In genomic region chr14:60398861-60399260, GRCm38 (mm10) we compare ENCODE assay signal across 13 mouse cellular contexts. TPM values are rescaled to one million over a fixed set of nuclear protein-coding genes. Genes with fewer than 3 reads are reported as not detected.
DNase-seq lines count a peak whose midpoint lies in the region; ATAC-seq lines count a peak whose summit lies in the region.
"Had no signal": no experiment of that assay in that cellular context is flagged by ENCODE, and none has a peak within 500 bp of the region (broad histone marks: within the 10 kb centered on the region; RNA-seq: fewer than 3 reads in every experiment).

No protein-coding gene starts in this region.

- H3K36me3 ChIP-seq in forebrain, embryonic 13.5 days (ENCODE audit: poor library complexity, severe bottlenecking): no peaks in the 10 kb centered on the region
- no peaks in the 10 kb centered on the region for H3K36me3 ChIP-seq in kidney, embryonic 16.5 days (ENCODE audit: insufficient read depth, low read length)
- no peaks in the 10 kb centered on the region for H3K36me3 ChIP-seq in heart, embryonic 10.5 days
- H3K36me3 ChIP-seq: intestine, embryonic 15.5 days had no signal

- no peak overlapping the region for H3K4me3 ChIP-seq in forebrain, embryonic 13.5 days
- H3K4me3 ChIP-seq in kidney, embryonic 16.5 days (ENCODE audit: low read length): no peak overlapping the region
- no peak overlapping the region for H3K4me3 ChIP-seq in heart, embryonic 10.5 days
- H3K4me3 ChIP-seq: intestine, embryonic 15.5 days had no signal

- 6% methylated on average over 7 of the region's 7 CpGs for WGBS in forebrain, embryonic 13.5 days
- WGBS in kidney, embryonic 16.5 days: 24% methylated on average over 7 of the region's 7 CpGs
- WGBS in heart, embryonic 10.5 days: 61% methylated on average over 7 of the region's 7 CpGs

- peak overlapping the region; percentile 44 for H3K27ac ChIP-seq in forebrain, embryonic 13.5 days
- no peak overlapping the region for H3K27ac ChIP-seq in kidney, embryonic 16.5 days (ENCODE audit: low read length)
- no peak overlapping the region for H3K27ac ChIP-seq in heart, embryonic 10.5 days
- H3K27ac ChIP-seq: intestine, embryonic 15.5 days had no signal

- intact Hi-C loops in left cerebral cortex, postnatal 14 days (cut with DNase I): no loop called here
- intact Hi-C loops in left cerebral cortex, postnatal 36 days (cut with DNase I): no loop called here

- H3K9ac ChIP-seq in forebrain, embryonic 13.5 days: no peak overlapping the region
- no peak overlapping the region for H3K9ac ChIP-seq in kidney, embryonic 16.5 days (replicated peaks; ENCODE audit: low read length)
- H3K9ac ChIP-seq: intestine, embryonic 15.5 days had no signal

- peaks cover 43% of the 10 kb centered on the region for H3K4me1 ChIP-seq in forebrain, embryonic 13.5 days
- H3K4me1 ChIP-seq in kidney, embryonic 16.5 days (ENCODE audit: insufficient read depth, low read length): no peaks in the 10 kb centered on the region
- H3K4me1 ChIP-seq in heart, embryonic 10.5 days: no peaks in the 10 kb centered on the region
- H3K4me1 ChIP-seq: intestine, embryonic 15.5 days had no signal

- no peaks in the 10 kb centered on the region for H3K27me3 ChIP-seq in forebrain, embryonic 13.5 days
- 0 out of 2 replicates have a peak, but pooled peaks cover 2% of the 10 kb centered on the region for H3K27me3 ChIP-seq in kidney, embryonic 16.5 days (ENCODE audit: insufficient read depth, low read length)
- H3K27me3 ChIP-seq in heart, embryonic 10.5 days (ENCODE audit: insufficient read depth, poor library complexity, severe bottlenecking): no peaks in the 10 kb centered on the region
- H3K27me3 ChIP-seq: CH12.LX; intestine, embryonic 15.5 days had no signal

- ATAC-seq in forebrain, embryonic 13.5 days: peak; percentile 61; the same call in 1 of the 2 replicates
- no peak for ATAC-seq in kidney, embryonic 16.5 days (ENCODE audit: low FRiP score, low TSS enrichment)
- ATAC-seq: intestine, embryonic 15.5 days had no signal

- no peaks in the 10 kb centered on the region for H3K9me3 ChIP-seq in forebrain, embryonic 13.5 days (replicated peaks)
- no peaks in the 10 kb centered on the region for H3K9me3 ChIP-seq in kidney, embryonic 16.5 days (ENCODE audit: low read length)
- H3K9me3 ChIP-seq in heart, embryonic 10.5 days: no peaks in the 10 kb centered on the region
- H3K9me3 ChIP-seq: intestine, embryonic 15.5 days had no signal

- peak overlapping the region; percentile 17 for H3K4me2 ChIP-seq in forebrain, embryonic 13.5 days
- H3K4me2 ChIP-seq in kidney, embryonic 16.5 days (replicated peaks; ENCODE audit: low read depth, low read length): no peak overlapping the region
- H3K4me2 ChIP-seq: intestine, embryonic 15.5 days had no signal

- peak; percentile 45 to 47 for DNase-seq in left cerebral cortex, postnatal 14 days (ENCODE audit: low spot score in 2 of 2)
- no peak for DNase-seq in left cerebral cortex, postnatal 36 days (ENCODE audit: low spot score in 2 of 2)
- peak; percentile 52 to 60 for DNase-seq in layer of hippocampus, postnatal 36 days
- peak; percentile 83 to 88 for DNase-seq in right cerebral cortex, postnatal 10 days (ENCODE audit: low spot score in 2 of 2)
- no peak for DNase-seq in lung, postnatal 36 days
- DNase-seq in heart, embryonic 10.5 days (ENCODE audit: low spot score): no peak
- DNase-seq: heart, adult 18-20 months; lung, adult 2 months; thymus, adult 18-20 months had no signal

RNA-seq across cellular contexts. Expression of gene Amer2, which starts 25.8 kb away (rescaled TPM):
- 10 to 100 TPM; 36.2 to 38.0 TPM for total RNA-seq in left cerebral cortex, postnatal 14 days (2021)
- 10 to 100 TPM; 36.7 to 42.5 TPM for total RNA-seq in left cerebral cortex, postnatal 36 days (2021)
- 24.4 and 31.0 TPM in 2 replicates for polyA plus RNA-seq in forebrain, embryonic 13.5 days (2015; fragmentation: Nextera tagmentation; extraction: Ambion mirVana)
- total RNA-seq in layer of hippocampus, postnatal 36 days (2021): 10 to 100 TPM; 50.8 to 51.0 TPM
- 1.7 and 1.8 TPM in 2 replicates for polyA plus RNA-seq in kidney, embryonic 16.5 days (2015; fragmentation: Nextera tagmentation; extraction: Ambion mirVana)
- 0.65 and 1.7 TPM in 2 replicates for polyA plus RNA-seq in heart, embryonic 10.5 days (2016; fragmentation: Nextera tagmentation; extraction: Ambion mirVana)
- total RNA-seq: CH12.LX; heart, adult 18-20 months had no signal

Comparison
In these comparisons a context has a peak if more than half of its experiments do, and no peak if none do; other contexts are left out.
1. DNase-seq: peak in left cerebral cortex, postnatal 14 days (2 of 2), layer of hippocampus, postnatal 36 days (2 of 2) and right cerebral cortex, postnatal 10 days (2 of 2); none in left cerebral cortex, postnatal 36 days (0 of 2), lung, postnatal 36 days (single experiment) and heart, embryonic 10.5 days (single experiment).